Mouse (Mus musculus) retina, embryonic 14.5 days (tissue): ENCODE measurements at regions not wholly inside any gene's neighbourhood (a gene's known extent, or its start where the extent isn't known, plus 50 kb on each side); places are given as distances from the start of the nearest gene placed in this dataset.

ENCODE experiments used
- DNase-seq: peaks from one replicate; pipeline ENCODE4 v3.0.0-alpha.2; 2015; ENCODE audit warnings: low spot score

- no peak for DNase-seq
These were observed 87.0 kb upstream of the Itprid2 start for GRCm38 (mm10) chr2:79548039-79548600.

DNA sequence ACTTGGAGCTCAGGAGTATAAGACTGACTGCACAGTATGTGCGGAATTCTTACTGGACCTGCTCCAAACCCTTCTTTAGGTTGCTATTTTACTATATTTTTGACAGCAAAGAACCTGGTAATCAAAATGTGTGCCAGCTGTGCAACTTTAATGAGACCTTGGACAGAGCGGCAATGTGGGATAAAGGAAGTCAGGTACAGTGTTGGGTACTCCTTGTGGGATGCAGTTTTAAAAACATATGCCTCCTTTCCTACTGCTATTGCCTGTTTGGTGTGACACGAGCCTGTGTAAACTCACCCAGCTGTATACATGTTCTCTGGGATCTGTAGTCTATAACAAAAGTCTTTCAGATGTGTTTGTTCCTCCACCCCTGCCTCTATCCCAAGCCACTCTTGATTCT lies 85.4 kb upstream of the Itprid2 start:
- DNase-seq: no peak

DNA sequence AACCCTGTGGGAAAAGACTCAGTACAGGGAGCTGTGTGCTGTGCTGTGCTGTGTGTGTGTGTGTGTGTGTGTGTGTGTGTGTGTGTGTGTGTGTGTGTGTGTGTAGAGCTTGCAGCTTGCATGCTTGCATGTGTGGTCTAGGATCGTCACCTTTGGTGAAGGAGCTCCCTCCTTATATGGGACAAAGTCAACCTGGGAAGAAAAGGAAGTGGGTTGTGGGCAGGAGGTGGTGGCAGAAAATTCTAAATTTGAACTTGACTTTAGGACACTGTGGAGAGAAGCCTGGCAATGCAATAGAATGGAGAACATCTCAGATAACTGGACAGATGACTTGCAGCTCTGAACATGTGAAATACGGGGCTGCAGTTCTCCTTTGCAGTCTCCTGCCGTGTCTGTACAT lies 84.7 kb upstream of the Itprid2 start:
- no peak for DNase-seq

GRCm38 (mm10) chr2:79552481-79552880 lies 82.7 kb upstream of the Itprid2 start:
- DNase-seq: no peak

- DNase-seq: peak; percentile 69
These were observed 79.8 kb upstream of the Itprid2 start for GRCm38 (mm10) chr2:79555395-79555794.

GRCm38 (mm10) chr2:79557361-79557760 lies 77.8 kb upstream of the Itprid2 start:
- DNase-seq: no peak

GRCm38 (mm10) chr2:79566280-79566933 lies 68.7 kb upstream of the Itprid2 start:
- DNase-seq: peak; percentile 57

DNA sequence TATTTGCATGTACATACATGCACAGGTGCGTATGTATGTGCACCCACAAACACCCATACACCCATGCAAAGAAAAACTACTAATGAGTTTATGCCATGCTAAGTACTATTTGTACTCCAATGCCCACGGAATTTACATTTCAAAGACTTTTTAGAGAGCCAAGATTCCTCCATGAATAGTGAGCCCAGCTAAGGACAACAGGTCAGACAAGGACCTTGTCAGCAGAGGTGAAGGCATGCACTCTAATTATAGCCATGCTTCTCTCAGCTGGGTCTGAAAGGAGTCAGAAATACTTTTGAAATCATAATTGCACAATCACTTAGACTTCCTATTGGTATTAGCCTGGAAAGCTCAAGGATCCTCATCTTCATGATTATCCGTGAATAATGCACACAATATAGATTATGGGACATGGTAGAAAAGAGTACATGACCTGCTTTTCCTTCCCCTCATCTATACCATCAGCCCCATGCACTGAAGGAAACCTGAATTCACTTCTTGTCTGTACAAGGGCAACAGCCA lies 67.7 kb upstream of the Itprid2 start:
- no peak for DNase-seq

- no peak for DNase-seq
These were observed 65.5 kb upstream of the Itprid2 start for GRCm38 (mm10) chr2:79569663-79570062.

DNA sequence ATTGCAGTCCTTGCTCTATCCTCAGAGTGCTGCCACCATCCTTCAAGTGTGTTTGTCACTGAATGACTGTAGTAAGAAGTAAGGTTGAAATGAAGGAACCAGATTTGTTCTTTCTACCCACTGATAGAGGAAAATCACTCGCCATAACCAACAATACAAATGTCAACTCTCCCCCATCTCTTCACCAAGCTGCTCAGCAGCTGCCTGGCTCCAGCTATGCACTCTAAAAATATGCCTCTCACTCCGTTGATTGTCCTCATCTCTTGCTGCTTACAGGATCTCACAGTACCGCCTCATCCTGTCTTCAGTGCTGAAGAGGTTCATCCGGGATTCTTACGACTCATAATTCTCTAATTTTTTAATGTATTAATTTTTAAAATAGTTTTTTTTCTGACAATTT lies 63.2 kb upstream of the Itprid2 start:
- no peak for DNase-seq

- no peak for DNase-seq
These were observed 60.1 kb upstream of the Itprid2 start for GRCm38 (mm10) chr2:79575074-79575473.

- DNase-seq: no peak
These were observed 50.0 kb upstream of the Itprid2 start for GRCm38 (mm10) chr2:79585022-79585774.
